Mouse (Mus musculus) ZHBTc4 (cell line): ENCODE results near the gene D130052B06Rik.

ENCODE experiments used
- DNase-seq: peaks from one replicate; pipeline ENCODE4 v3.0.0-alpha.2; 2011; ENCODE audit warnings: low read depth, low spot score

The D130052B06Rik gene

GRCm38 (mm10) chr11:33598986-33599385 is at the start of gene D130052B06Rik:
D130052B06Rik (plus strand) TSS chr11:33599302.
- DNase-seq, result no peak

DNA sequence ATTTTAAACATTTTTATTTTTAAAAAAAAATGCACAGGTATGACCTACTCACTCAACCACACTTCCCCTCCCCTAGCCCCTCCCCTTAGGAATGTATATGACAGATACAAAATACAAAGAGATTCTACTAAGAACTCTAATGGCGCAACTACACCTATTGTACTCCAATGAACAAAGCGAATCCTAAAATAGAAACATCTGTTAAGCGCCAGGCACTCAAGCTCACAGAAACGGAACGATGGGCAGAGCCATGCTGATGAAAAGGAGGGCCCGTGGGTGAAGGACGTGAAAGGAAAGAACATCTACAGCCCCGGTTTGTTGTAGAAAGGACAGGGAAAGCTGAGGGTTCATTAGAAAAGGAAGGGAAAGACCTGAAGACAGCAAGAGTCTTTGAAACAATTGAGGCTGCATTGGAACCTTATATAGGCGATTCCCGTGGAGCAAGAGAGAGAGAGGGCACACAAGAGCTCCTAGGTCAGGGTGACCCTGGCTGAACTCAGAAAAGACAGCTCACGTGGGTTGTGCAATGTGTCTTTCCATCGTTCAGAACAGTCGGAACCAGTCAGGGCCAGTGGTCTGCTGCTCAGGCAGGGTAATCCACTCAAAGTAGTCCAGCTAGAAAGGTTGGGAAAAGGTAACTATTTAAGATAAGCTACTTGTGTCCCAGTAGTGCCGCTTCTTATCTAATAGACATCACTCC is 48.1 kb upstream of the D130052B06Rik start:
- DNase-seq, result peak; percentile 91

- peak; percentile 80 for DNase-seq
Measured at GRCm38 (mm10) chr11:33554123-33554522, 45.0 kb upstream of the D130052B06Rik start.

- DNase-seq, result no peak
Measured at GRCm38 (mm10) chr11:33563921-33564320, 35.2 kb upstream of the D130052B06Rik start.

DNA sequence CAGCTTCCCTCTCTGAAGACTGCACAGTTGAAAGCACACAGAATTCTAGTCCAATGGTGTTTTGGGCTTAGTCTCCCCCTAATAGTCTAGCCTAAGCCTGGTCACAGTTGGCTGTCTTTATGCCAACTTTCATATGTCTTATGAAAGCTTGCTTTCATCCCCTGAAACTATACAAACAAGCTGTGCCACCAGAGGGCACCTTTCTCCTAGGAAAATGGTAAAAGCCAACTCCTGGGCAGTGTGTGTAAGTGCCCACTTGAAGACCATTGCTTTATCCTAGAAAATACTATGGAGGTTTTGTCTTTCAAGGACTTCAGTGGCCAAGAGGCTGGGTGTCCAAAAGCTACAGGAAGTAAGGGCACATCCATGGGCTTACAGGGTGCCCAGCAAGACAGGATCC is 28.7 kb upstream of the D130052B06Rik start:
- no peak for DNase-seq

GRCm38 (mm10) chr11:33574944-33575343 is 24.2 kb upstream of the D130052B06Rik start:
- peak; percentile 68 for DNase-seq

DNA sequence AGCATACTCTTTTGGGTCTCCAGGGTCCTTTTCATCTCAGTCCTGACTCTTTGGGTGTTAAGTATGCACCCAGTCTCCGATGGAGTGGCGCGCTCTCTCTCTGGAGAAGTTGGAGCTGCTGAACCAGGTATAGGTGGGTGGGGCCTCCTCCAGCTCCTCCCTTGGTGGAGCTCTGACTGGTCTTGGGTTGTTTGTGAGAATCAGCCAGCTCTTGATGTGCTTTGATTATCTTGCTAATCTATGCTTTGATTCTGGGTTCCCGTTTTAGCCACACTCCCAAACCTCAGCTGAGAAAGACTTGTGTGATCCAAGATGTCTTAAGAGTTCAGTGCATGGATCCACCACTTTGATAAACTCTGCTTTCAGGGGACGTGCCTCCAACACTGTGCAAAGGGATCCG is 20.2 kb upstream of the D130052B06Rik start, which contains the start of gene Gabrp:
Gene Gabrp (minus strand): TSS at position 101 of the 400 bp plus-strand sequence.
- DNase-seq, result peak; percentile 82

GRCm38 (mm10) chr11:33579621-33580020 is 19.5 kb upstream of the D130052B06Rik start:
- DNase-seq, result no peak

GRCm38 (mm10) chr11:33586614-33587013 is 12.5 kb upstream of the D130052B06Rik start:
- no peak for DNase-seq

DNA sequence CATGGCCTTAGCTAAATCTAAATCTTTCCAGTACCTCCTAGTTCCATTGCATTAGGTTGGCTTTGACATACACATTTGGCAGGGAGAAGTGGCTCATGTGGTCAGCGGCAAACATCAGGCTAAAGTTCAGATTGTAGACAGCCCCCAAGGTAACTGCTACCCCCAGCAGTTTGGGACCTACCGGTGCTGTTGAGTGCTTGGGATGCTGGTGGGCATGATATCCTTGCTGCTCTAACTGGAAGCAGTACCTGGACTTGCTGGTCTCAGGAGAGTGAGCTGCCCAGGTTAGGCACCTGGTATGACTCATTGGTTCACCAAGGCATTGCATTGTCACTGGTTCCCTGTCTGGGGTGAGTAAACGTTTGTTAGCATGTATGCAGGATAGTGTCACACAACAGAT is 8.3 kb upstream of the D130052B06Rik start:
- DNase-seq, result no peak

- DNase-seq, result no peak
Measured at GRCm38 (mm10) chr11:33592826-33593225, 6.3 kb upstream of the D130052B06Rik start.

- no peak for DNase-seq
Measured at GRCm38 (mm10) chr11:33596655-33597054, 2.4 kb upstream of the D130052B06Rik start.

DNA sequence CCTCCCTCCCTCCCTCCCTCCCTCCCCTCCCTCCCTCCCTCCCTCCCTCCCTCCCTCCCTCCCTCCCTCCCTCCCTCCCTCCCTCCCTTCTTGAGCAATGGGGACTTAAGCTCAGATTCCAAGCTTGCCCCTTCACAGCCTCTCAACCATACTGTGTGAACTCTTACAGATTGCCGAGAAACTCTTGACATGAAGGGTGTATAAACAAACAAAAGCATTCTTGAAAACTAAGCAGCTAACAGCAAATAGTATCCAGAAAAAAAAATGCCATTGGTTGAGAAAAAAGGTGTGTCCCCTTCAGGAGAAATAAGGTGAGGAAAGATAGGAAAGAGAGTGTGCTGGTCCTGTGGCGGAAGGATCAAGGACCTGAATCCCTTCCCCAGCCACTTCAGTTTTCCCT is 4.1 kb downstream of the D130052B06Rik start:
- no peak for DNase-seq

DNA sequence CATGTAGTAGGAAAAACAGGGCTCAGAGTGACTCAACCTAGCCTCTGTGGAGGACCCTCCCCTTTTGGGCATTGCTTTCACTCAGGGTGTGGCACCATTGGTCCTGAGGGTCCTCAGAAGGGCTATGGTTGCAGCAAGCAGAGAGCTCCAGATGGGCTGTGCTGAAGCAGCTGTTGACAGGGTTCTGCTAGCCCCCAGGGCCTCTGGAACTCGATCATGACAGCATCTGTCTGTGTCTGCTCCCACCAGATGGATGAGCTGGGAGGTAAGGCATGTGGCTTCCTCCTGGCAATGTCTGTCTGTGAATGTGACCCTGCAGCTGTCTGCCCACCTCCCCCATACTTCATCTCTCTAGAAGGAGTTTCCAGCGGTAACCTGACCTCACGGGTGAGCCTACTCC is 8.7 kb downstream of the D130052B06Rik start:
- peak; percentile 49 for DNase-seq

GRCm38 (mm10) chr11:33614218-33614617 is 15.1 kb downstream of the D130052B06Rik start:
- DNase-seq, result peak; percentile 88

DNA sequence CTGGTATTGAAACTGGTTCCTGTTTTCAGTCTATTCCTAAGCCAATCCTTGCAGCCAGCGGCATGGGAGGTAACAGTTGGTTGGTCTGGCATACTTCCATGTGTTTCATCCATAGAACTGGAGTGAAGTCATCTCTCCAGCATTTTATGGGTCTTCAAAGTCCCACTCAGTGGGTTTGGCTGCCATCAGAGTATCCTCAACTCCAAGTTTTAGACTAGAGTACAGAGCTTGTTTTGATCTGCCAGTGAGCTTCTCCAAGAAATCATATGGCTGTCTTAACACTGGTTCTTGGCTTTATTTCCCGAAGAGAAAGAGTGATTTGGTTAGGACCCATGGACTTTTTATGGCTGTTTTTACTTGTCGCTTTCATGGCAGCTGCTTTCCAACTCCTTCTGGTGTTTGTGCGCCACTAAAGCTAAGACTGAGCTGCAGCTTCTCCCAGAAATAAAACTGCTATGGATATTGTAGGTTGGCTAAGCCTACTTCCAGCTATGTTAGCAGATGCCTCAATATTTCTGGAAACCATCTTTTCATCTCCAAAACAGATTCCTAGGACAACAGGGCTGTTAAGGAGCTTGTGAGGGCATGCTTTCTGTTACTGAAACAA is 28.1 kb downstream of the D130052B06Rik start:
- no peak for DNase-seq

- DNase-seq, result no peak
Measured at GRCm38 (mm10) chr11:33637107-33637506, 38.0 kb downstream of the D130052B06Rik start.

- DNase-seq, result no peak
Measured at GRCm38 (mm10) chr11:33649358-33649757, 50.3 kb downstream of the D130052B06Rik start.

DNA sequence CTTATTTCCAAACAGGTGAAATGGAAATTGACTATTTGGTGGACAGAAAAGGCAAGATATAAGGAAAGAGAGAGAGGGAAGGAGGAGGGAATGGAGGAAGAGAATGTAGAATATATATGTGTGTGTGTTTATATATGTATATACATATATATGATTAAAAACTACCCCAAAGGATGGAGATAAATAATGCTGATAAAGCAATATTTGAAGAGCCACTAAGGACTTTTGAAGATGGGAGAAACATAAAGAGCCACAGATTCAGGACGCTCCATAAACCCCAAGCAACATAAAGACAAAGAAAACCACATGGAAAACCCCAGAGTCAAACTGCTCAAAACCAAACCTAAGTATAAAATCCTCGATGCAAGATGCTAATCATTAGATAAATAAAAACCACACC is 55.4 kb downstream of the D130052B06Rik start:
- no peak for DNase-seq

- DNase-seq, result no peak
Measured at GRCm38 (mm10) chr11:33655221-33655620, 56.1 kb downstream of the D130052B06Rik start.

DNA sequence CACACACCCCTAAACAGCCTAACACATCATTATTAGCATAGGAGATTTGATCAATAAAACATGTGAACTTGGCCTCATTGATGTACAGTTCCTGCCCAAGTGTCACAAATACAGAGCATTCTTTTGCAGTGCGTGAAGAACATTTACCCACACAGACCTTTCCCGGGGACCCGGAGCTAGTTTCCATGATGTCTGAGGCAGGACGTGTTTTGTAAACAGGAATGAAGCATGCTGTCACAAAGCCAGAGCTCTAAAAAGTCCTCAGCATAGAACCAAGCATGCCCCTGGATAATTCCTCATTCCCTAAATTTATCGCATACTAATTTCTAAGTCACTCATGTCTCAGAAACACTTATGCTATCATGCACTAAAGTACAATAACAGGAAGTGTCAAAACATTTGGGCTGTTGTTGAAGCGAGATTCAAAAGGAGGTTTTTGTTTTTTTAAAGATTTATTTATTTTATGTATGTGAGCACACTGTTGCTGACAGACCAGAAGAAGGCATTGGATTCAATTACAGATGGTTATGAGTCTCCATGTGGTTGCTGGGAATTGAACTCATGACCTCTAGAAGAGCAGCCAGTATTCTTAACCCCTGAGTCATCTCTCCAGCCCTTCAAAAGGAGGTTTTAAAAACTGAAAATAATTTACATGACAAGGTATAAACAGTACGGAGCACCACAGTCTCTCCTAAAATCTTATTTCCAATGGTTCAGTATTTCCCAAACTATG is 56.9 kb downstream of the D130052B06Rik start:
- DNase-seq, result no peak
